Mouse (Mus musculus) liver, adult 2 months (tissue): ENCODE measurements around the gene Fam32a.

Experiments
- CTCF ChIP-seq: fragments of 200-500 bp; IDR thresholded peaks from 2 replicates; pipeline ENCODE4 v1.5.1; 2011; ENCODE audit warnings: low read depth, low read length, control low read depth
- POLR2A ChIP-seq: fragments of 200-500 bp; IDR thresholded peaks from 2 replicates; pipeline ENCODE4 v1.6.1; 2011; ENCODE audit warnings: low read length, control low read depth; ENCODE audit not compliant: insufficient read depth; ENCODE audit errors: extremely low read depth

DNA sequence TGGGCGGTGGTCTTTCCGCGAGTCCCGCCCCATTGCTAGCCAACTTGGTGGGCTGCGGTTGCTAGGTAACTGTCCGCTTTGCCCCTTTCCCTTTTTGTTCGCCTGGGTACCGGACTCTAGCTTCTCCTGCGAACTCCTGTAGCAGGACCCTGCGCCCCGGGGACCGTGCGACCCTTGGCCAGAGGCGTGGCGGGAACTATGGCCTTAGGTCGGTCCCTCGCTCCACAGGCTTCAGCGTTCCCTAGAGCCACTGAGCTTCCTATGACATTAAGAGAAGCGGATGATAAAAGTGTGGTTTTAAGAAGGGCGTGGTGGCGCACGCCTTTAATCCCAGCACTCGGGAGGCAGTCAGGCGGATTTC is 20.9 kb downstream of the Fam32a start:
- TF ChIP-seq CTCF (no peak), POLR2A (no peak)
